Mouse (Mus musculus) cerebellum, postnatal 10 days (tissue): Measurements from ENCODE around the gene Crlf1.

Experiments used
- DNase-seq, 2 experiments: peaks; one replicate each; pipeline ENCODE4 v3.0.0; 2021; ENCODE audit warnings: mixed read lengths in 2 of 2

Gene Crlf1

DNA sequence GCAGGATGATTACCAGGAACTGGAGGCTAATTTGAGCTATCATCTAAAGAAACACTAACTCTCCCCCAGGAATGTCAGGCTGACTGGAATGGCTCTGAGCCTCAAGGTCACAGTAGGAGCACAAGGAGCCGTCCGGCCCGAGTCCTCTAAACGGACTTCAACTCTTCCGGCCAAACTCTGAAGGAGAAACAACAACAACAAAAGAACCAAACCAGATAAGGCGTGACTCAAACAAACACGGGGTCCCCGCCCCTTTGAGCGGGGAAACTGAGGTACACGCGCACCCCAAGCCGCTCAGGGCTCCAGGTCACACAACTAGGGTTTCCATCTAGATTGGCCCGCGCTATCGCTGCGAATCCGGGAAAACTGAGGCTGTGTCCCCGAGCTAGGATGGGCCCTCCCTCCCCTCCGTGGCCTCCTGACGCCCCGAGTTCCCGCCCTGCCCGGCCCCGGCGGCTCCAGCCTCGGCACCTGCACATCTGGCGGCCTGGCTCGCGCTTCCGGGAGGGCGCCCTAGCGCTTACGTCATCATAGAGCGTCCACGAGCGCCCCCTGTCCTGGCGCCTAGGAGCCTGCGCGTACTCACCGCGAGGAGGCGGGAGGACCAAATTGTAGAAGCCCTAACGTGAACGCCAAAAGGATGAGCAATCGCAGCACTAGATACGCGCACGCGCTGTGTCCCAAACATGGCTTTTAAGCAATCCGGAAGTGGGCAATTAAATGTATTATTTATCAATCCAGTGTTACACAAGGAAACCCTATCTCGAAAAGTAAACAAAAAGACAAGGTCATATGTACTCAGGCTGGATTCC, 29.8 kb downstream of the Crlf1 start:
- peak; percentile 97 for DNase-seq

DNA sequence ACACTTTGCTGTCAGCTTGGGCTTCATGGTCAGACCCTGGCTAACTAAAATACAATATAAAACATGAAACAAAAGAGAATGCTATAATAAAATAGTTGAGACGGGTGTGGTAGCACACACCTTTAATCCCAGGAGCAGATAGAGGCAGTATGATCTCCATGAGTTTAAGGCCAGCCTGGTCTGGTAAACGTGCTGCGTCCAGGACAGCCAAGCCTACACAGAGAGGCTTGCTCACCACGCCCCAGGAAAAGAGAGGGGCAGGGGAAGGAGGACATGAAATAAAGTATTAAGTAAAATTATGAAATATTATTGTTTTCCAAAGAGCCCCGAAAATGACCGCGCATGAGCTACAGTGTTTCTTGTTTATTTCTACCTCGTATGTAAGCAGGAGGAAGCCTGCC, 34.2 kb downstream of the Crlf1 start:
- no peak for DNase-seq

DNA sequence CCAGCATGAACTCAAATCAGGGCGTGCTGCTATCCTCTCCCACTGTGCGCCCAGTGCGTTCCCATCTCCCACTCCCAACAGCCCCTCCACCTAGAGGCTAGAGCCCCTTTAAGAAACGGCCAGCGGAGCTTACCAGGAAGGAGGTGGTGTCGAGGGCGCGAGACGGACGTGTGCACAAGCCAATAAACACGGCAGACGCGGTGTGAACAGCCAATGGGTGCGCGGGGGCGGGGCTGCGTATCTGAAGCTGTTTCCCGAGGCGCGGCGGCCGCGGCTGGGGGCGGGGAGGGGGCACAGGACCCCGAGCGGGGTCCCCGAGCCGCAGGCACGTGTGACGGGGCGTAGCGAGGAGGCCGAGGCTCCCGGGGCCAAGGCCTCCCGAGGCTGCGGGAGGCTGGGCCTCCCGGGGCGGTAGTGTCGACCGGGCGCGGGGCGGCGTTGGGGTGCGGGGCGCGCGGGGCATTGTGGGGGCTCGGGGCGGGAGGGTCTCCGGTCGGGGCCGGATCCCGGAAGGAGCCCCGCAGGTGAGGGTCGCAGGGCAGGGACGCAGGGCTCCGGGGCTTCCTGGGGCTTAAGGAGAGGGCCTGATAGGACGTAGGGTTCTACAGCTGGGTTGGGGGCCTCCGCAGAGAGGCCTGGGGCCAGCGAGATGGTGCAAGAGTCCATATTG, 34.7 kb downstream of the Crlf1 start, which contains the start of the genes Fkbp8 and Kxd1:
Fkbp8 (plus strand) TSS at position 213 of the 670 bp plus-strand sequence.
Kxd1 (minus strand) TSS at position 445 of the 670 bp plus-strand sequence.
- peak; percentile 99 for DNase-seq

DNA sequence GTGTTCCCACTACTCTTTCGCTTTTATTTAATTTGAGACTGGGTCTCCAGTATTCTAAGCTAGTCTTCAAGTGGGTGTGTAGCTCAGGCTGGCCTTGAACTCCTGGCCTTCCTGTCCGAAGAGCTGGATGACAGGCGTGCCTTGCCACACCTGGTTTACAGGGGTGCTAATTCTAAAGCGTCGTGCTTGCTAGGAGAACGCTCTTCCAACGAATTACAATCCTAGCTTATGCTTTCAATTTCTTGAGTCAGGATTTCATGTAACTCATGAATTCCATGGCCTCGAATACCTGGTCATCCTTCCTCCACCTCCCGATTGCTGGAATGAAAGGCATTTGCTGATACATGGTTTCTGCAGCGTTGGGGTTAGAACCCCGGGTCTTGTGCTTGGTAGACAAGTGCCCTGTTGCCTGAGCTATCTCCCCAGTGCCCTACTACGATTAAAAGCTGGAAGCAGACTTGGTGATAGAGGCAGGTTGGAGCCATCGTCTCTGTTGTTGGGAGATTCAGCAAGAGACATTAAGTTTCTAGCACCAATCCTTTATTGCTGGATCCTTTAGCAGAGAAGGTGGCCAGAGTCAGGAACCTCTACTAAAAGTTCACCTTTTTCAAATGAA, 35.3 kb downstream of the Crlf1 start:
- no peak for DNase-seq

DNA sequence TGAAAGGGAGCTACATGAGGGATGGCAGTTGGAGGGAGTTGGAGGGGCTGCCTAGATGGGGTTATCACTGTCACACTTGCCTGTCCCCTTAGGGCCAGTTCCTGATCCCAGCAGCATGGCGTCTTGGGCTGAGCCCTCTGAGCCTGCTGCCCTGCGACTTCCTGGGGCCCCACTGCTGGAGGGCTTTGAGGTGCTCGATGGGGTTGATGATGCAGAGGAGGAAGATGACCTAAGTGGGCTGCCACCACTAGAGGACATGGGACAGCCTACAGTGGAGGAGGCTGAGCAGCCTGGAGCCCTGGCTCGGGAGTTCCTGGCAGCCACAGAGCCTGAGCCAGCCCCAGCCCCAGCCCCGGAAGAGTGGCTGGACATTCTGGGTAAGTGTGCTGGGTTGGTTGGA, 36.3 kb downstream of the Crlf1 start:
- no peak for DNase-seq

DNA sequence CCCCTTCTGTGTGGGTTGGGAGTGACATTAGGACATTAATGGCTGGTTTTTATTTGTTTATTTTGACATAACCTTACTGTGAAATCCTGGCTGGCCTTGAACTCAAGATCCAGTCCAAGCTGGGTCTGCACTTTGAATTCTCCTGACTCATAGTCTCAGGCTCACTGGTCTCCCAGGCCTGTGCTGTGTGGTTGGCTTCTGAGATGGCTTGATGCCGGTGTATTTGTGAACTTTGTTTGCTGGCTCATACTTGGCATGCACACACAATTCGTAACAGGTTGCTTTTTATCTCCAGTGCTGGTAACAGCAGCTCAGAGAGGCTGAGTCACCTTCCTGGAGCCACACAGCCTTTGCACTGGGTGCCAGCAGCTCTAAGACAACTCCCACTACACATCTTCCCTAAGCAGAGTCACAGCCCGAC, 36.8 kb downstream of the Crlf1 start:
- DNase-seq: no peak

DNA sequence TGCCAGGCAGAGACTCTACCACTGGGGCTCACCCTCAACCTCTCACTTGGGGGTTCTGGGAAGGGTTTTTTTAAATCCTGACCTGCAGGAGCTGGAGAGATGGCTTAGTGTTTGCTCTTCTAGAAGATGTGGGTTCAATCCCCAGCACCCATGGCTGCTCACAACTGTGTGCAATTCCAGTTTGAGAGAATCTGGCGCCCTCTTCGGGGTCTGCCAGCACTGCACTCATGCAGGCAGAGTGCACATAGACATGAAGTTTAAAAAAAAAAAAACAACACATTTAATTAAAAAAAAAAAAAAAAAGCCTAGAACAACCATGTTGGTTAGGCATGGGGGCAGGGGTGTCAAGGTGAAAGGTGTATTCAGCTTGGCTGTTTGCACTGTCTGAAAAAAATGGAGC, 37.4 kb downstream of the Crlf1 start:
- DNase-seq: no peak

DNA sequence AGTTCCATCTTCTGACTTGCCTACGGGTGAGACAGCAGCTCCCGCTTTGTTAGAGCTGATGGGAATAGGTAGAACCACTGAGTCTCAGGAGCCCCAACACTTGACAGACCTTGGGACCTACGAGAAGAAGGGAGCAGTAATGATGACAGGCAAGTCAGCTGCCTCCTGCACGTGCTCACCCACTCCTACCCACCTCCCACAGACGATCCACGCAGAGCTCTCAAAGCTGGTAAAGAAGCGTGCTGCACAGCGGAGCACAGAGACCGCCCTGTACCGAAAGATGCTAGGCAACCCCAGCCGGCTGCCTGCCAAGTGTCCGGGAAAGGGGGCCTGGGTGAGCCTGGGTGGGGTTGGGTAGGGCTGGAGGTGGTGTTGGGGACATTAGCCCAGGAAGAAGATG, 41.3 kb downstream of the Crlf1 start:
- DNase-seq: peak in 1 of 2 experiments; percentile 18

DNA sequence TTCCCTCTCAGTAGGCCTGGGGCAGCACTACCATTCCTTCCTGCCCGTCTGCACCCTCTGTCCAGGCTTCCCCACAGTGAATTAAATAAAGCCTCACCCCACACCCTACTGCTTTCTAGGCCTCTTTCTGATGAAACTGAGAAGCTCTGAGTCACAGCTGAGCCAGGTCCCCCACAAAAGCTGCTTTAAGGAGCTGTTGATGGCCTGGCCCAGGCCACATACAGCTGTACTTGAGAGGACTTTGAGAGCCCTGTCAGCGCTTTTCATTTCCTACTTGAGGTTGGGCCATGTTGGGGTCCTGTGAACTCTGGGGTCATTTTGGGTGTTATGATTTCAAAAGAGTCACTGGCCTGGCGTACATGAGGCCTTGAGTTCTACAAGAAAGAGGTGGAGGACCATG, 42.3 kb downstream of the Crlf1 start:
- no peak for DNase-seq

DNA sequence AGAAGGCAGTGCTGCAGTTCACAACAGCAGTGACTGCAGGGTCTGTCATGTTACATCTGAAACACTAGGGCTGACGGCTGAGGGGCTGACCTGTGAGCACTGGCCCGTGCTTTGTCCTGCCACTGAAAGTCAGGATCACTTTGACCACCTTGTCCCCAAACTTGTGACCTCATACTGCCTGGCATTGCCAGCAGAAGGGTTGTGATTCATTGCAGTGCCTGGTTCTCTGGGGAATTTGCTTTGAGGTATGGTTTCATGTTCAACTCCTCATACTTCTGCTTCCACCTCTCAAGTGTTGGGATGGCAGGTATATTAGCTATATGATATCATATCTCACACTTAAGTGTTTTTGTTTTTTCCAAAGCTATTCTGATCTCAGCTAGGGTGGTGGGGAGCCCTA, 42.7 kb downstream of the Crlf1 start:
- DNase-seq: no peak

DNA sequence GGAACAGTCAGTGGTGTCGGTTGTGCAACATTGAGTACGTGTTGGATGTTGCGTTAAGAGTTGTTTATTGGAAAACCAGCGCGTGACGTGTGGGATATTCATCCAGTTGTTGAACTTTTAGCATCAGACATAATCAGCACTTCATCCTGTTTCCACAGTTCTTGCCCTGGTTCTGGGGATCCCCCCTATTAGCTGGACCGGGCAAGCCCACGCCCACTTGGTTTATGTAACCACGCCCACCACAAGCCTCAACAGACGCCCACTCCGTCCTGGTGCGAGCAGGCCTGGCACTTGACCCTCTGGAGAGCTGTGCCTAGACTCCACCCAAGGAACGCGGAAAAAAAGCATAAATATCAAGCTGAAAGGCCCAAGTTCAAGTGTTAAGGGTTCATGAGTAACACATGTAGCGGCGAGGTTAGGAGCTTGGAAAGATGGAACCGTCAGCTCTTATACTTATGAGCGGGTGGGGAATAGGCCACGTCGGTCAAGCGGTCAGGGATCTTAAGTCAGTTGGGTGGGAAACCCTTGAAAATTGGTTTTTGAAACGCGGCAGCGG, 45.1 kb downstream of the Crlf1 start:
- peak; percentile 59 to 61 for DNase-seq

DNA sequence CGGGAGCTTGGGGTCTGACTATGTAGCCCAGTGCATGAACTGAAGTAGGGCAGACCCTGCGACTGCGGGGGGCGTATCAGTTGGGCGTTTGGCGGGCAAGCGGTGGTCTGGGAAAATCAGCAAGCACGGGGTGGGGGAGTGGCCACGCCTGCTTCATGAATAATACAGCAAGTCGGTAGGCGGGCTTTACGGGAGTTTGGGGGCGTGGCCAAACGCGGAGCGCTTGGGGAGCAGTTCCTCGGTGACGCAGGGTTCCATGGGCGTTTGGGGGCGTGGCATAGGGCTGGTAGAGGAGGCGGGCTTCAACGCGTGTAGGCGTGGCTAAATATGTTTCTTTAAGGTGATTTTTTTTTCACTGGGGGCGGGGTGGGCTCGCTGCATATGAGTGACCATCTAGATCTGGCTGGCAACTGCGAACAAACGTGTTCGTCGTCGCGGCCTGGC, 45.7 kb downstream of the Crlf1 start:
- peak; percentile 100 for DNase-seq

DNA sequence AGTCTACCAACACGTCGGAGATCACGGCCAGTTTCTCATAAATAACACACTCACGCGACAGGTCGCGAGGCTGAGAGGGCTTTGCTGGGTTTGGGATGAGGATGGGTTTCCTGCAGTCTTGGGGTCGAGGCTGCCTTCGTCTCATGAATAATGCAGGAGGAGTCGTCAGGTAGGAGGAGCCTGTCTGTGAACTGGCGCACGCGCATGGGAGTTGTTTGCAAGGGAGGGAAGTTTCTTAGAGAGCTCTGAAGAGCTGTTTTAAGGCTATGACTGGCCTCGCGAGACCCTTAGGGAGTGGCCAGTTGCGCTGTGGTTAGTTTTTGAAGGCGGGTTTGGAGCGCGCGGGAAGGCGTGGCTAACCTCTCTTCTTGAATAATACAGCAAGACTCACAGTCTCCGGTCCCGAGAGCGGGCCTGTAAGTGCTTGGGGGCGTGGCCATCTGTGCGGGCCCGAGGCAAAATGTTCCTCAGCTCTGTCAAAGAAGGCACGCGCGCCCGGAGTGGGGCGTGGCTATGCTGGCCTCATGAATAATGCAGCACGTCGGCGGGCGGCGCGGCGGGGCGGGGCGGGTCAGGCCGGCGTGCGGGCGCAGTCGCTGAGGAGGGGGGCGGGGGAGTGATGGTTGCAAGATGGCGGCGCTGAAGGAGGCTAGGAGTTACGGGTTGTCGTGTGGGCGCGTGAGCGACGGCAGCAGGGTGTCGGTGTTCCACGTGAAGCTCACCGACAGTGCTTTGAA, 46.3 kb downstream of the Crlf1 start, which contains the start of gene Ell:
Ell (plus strand) TSS at position 381 of the 737 bp plus-strand sequence.
- peak; percentile 100 for DNase-seq

DNA sequence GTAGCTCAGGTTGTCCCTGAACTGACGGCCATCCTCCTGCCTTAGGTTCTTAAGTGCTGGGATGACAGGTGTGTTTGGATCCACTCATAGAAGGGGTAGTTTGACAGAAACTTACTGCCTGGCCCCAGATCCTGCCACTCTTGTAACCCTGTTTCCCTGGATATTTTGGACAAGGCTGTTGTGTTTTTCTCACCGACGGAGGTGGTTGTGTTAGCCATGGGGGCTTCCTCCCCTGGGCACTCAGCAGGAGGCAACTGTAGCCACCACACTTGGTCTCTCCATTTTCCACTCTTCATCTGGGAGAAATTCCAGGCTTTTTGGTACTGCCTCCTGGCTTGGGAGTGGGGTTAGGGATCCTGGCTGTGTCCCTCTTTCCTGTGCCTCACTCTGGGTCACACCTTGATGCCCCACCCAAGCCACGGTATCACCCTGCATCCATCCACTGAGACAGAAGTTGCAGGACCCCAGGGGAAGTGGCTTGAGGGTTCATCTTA, 47.1 kb downstream of the Crlf1 start:
- DNase-seq: peak; percentile 37 to 43

DNA sequence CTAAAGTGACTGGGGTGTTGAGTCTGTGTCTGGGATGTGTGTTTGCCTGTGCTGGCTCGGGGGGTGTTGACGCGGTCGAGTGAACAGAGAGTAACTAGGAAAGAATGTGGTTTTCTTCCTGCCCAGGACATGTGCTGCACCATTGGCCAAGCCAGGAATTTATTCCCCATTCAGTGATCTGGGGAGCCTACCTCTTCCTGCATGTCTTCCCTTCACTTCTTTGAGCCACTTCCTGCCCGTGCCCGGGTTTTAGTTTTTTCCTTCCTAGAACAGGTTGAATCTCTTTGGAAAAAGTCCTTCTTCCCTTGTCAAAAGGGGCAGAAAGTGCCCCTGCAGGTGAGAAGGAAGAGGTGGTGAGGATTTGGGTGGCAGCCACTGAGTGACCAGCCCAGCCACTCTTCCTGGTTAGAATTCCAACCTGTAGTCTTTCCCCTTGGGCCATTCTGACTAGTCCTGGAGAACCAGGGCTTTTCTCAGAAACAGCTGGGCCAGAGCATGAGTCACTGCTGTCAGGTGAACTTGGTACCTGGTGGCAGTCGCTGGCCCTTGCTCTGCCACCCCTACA, 47.6 kb downstream of the Crlf1 start:
- DNase-seq: no peak

DNA sequence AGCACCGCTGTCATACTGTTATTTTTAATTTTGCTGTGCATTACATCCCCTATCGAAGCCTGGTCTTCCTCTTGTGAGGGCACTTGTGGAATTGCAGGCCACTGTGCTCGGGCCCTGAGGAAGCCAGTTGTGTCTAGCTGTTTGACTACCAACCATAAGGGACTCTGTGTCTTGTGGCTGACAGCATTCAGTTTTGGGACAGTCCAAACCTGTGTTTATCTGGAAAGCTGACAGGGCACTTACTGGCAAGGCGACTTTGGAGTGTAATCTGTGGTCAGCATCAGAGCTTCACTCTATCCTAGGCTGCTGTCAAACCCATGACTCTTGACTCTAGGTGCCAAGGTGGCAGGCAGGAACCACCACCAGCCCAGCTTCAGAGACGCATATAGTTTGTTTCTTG, 48.1 kb downstream of the Crlf1 start:
- DNase-seq: no peak

DNA sequence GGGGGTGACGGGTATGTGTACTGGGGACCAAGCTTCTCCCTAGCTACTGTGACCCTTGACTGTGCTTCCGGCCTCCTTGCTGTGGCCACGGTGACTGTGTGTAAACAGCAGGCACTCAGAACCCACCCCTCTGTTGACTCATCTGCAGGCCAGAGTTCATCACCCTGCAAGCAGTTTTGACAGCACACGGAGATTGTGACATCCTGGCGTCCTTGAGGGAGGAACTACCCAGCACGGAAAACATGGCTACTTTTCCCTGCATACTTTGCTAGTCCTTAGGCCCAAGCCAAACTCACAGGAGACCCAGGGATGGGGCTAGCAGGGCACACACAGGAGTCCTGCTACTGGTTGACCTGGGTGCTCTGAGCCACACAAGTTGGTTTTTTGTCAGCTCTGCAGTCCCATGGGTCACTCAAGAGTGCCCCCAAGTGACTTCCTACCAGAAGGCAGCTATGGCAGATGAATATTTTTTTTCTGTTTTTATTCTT, 51.3 kb downstream of the Crlf1 start:
- DNase-seq: no peak

DNA sequence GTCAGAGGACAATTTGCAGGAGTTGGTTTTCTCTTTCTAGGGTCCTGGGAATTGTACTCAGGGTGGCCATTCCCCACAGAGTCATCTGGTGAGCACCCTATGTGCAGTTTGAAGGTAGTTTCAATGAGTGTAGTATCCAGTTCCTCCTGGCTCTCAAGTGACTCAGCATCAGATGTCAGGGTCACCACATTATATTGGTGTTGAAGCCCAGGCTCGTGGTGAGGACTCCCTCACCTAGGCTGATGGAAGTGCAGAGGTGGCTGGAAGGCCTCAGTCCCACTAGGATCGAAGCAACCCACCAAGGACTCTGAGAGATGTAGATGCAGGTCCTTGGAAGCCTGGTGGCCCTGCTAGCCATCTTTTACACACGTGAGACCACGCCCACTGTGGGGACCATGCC, 53.5 kb downstream of the Crlf1 start:
- DNase-seq: no peak

DNA sequence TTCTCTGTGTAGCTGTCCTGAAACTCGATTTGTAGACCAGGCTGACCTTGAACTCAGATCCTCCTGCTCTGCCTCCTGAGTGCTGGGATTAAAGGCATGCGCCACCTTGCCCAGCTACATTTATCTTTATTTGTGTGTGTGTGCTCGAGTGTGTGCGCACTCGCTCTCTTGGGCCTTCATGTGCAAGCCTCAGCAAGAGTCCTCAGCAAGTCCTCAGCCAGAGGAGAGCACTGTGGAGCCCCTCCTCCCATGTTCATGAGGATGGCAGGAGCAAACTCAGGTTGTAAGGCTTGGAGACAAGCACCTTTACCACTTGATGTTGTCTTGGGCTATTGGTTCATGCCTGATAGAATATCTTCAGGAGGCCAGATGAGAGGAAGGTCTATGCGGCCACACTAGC, 54.8 kb downstream of the Crlf1 start:
- DNase-seq: no peak

DNA sequence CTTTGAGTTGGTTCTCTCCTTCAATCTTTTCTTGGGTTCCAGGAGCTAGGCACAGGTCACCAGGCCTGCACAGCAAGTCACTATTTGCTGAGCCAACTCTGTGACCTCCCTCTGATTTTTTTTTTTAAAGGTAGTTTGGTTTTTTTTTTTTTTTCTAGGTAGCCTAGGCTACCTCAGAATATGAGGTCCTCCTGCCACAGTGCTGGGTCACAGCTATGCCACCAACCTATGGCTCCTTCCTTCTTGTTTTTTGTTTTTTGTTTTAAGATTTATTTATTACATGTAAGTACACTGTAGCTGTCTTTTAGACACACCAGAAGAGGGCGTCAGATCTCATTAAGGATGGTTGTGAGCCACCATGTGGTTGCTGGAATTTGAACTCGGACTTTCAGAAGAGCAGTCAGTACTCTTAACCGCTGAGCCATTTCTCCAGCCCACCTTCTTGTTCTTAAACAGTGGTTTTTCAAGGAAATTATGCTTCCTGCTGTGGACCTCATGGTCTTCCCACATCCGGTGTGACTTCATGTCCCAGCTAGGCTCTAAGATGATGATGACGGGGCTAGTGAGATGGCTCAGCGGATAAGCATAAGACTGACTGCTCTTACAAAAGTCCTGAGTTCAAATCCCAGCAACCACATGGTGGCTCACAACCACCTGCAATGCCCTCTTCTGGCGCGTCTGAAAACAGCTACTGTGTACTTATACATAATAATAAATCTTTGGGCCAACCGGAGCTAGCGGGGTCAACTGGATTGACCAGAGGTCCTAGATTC, 56.6 kb downstream of the Crlf1 start:
- no peak for DNase-seq

DNA sequence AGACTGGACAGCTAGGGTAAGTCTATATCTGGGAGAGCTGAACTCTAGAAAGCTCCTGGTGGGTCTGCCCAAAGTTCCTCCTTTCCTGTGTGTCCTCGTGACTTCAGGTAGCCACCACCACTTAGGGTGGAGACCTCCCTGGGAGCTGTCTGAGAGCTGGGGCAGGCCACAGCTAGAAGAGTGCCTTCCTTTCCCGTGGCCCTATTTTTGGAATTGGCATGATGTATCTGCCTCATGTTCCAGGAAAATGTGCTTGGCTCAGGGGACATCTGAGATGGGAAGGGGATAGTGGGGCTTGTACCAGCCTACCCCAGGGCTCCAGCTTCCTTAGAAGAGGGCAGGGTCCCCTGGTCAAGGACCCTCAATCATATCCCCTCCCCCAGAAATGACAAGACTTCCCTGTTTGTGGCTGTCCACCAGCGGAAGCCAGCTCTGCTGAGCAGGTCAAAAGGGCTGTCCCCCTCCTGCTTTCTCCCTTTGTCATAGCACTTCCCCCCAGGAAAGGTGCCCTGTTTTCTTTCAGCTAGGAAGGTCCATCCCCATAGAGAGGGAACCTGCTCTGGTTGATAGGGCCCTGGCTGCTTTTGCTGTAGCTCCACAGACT, 58.7 kb downstream of the Crlf1 start:
- DNase-seq: no peak
